Mouse (Mus musculus) liver, adult (tissue): ENCODE measurements at regions not wholly inside any gene's neighbourhood (a gene's known extent, or its start where the extent isn't known, plus 50 kb on each side); places are given as distances from the start of the nearest gene placed in this dataset.

Experiments
- GATA4 ChIP-seq: IDR thresholded peaks from 2 replicates; pipeline ENCODE4 v1.6.1; 2014; ENCODE audit warnings: mild to moderate bottlenecking, low read length; ENCODE audit not compliant: insufficient replicate concordance

DNA sequence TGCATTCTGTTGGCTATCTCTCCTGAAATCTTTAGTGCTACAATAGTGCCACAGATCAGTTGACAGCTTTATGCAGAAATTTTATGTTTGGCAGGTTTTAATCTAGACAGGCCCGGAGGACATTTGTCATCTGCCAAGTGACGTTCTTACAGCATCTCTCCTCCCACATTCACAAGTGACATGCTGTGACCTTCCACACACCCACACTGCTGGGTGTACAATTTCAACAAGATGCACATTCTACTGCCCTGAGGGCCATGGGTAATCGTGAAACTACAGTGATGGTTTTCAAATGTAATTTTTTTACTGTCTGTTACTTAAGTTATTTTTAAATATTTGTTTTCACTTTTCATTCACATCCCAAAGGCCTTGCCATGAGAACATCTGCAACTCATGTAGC is 639.2 kb upstream of the Gm11114 start:
- TF ChIP-seq GATA4, result no peak

DNA sequence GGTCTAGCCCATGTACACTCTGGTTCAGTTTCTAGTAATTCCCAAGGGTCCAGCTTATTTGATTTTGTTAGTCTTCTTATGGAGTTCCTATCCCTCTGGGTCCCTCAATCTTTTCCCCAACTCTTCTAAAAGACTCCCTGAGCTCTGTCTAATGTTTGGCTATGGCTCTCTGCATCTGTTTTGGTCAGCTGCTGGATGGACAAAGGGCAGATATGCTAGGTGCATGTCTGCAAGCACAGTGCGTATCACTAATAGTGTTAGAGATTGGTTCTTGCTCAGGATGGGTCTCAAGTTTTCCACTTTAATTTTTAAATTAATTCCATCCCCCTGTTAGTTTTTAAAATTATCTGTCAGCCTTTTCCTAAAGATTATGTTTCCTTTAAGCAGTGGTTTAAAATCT is 634.2 kb upstream of the Gm11114 start:
- no peak for TF ChIP-seq GATA4

DNA sequence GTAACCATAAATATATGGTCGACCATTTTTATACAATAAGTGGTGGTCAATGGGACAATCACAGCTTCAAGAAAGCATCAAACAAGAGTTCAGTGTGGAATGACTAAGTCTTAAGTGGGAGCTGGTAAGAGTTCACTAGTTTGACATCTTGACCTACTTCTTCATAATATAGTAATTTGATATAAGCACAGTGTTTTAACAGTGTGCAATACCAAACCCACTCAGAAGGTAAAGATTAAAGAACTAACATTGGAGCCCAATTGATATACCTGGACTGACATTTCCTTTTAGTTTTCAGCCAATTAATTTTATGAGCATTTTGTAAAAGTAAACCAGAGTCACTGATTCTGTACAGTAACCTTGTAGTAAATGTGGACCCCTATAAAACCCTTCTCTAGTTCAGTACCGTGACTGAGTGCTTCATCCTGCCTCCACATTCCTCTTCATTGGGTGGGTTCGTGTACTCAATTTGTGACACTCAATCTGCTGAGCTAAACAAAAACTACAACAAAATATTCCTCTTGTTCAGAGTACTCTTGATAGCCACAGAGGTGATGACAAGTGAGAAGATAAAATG is 593.9 kb upstream of the Gm11114 start:
- TF ChIP-seq GATA4, result no peak

DNA sequence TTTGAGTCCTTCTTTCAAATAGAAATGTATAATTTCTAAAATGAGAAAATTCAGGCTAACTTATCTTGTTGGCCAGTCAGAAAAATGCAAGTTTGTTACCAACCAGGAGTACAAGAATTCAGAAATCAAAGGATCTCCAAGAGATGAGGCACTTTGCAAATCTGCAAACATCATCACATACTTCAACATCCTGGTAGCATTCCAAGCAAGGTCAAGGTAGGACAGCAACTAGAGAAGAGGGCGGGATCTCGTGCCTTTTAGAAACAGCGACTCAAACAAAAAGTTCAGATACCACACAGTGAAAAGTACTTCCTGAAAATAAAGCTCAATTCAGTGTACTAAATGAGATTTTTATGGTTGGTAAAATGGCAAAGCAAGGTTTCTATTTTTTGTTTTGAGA is 593.2 kb upstream of the Gm11114 start:
- no peak for TF ChIP-seq GATA4

DNA sequence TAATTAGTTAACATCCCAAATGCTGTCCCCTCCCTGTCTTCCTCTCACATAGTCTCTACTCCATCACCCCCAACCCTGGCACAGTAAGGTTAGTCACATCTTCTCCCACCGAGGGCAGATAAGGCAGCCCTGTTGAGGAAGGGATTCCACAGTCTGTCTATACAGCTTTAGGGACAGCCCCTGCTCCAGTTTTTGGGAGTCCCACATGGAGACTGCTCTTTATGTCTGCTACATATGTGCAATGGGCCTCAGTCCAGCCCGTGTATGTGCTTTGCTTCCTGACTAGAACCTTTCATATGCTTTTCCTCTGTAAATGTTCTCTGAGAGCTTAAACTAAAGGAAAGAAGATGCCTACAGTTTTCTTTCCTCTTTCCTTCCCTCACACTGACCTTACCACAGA is 592.1 kb upstream of the Gm11114 start:
- TF ChIP-seq GATA4, result no peak

DNA sequence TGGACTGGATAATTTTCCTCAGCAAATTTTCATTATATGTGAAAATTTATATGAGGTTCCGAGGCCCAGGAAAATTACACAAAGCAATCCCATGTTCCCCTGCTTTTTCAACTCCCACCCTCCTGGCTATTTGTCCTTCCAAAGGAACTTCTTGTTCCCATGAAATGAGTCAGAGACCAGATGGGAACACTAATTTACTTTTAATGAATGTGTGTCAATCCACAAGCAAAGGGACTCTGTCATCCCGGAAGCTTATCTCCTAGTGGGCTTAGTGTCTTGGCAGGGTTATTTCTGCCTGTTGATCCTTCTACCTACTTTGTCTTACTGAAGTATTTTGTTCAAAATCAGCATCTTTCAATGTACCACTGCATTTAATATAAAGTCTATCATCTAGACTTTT is 573.3 kb upstream of the Gm11114 start:
- no peak for TF ChIP-seq GATA4

DNA sequence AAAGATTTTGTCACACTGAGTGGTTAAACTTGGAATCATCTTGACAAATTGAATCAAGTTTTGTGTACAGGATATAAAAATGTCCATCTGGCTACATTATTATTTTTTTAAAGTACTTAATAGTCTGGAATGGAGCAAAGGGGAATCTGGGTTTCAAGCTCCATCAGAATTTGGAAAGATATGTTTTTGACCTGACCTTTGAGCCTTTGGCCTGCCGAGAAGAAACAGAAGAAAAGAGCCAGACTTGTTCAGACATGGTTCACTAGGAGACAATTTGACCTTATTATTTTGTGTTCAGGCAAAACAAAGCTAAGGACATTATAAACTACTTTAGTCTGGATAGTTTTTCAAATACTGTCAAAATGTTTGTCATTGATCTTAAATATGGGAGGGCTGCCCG is 572.2 kb upstream of the Gm11114 start:
- TF ChIP-seq GATA4, result no peak

DNA sequence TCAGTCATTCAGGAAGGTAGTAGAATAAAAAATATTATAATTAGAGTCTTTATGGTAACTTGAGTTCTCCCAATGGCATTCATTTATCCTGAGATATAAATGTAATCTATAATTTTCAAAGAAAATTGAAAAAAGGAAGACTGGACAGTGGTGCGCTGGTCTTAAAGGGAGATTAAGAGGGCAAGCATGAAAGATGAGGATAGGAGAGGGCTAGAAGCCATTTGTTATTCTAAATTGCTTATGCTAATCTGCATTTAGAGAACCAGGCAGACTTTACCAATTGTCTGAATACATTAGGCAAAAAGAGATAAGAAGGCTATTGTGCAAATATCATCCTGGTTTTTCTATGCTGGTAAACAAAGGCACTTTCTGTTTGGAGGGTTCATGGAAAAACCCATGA is 558.2 kb upstream of the Gm11114 start:
- no peak for TF ChIP-seq GATA4

DNA sequence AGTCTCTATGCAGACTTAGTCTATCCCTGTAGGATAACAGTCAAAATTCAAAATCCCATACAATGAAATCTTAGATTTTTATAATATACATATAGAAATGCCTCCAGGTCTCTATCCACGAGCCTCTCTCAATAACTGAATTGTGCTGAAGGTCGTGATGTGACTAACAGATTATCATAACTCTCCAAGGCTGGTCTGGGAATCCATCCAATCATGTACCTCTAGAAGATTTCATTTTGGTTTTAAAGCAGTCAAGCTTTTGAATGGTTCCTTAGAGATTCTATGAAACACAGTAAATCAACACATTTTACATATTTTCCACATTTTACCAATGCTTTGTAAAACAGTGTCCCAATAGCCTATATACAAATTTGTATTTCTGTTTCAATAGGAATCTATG is 557.7 kb upstream of the Gm11114 start:
- TF ChIP-seq GATA4, result no peak

DNA sequence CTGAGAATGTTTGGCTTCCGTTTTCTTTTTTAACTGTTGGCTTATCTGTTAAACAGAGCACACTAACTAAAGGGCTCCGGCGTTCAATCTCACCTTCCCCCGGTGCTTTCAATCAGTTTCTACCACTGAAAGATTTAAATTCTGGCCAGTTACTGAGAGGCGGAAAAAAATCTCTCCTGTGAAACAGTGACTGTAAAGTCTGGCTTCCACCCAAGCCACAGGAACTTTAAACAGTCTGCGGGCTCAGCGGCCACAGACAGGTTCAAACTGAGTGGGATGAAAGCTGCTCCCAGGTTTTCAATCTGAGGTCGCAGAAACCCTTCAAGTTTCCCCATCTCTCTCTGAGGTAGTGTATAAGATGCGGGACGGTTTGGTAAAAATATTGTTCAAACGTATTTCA is 538.2 kb upstream of the Gm11114 start:
- TF ChIP-seq GATA4, result no peak

DNA sequence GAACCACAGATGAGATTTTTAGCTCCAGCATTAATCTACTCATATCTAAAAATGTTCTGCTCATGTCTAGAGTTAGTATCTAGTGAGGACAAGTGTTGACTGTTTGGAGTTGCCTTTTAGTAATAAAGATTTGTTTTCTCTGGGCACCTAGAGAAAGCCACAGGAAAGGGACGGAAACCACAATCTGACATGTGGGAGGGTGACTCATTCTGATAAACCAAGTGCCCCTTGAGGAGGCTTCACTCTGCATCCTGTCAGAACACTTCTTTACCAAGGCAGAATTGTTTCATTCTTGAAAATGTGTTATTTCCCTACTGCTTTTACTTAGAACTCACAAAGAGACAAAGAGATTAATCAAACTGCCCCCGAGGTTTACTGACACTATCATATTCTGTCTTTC is 537.4 kb upstream of the Gm11114 start:
- no peak for TF ChIP-seq GATA4

DNA sequence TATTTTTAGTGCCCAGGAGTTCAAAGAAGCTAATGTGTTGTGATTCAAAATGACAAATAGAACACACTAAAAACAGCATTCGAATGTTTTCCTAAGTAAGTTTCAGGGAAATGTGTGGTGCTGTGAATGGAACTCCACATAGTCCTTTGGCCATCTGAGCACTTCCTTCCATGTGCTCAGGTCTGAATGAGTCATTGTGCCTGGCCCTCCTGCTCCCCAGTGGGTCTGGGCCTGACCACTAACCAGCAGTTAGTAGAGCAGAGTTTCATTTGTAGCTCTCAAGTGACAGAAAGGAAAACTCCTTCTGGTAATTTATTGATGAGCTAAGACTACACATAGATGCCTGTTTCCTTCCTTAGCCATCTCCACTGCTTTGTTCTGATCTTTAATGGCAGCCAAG is 533.4 kb upstream of the Gm11114 start:
- TF ChIP-seq GATA4, result no peak

DNA sequence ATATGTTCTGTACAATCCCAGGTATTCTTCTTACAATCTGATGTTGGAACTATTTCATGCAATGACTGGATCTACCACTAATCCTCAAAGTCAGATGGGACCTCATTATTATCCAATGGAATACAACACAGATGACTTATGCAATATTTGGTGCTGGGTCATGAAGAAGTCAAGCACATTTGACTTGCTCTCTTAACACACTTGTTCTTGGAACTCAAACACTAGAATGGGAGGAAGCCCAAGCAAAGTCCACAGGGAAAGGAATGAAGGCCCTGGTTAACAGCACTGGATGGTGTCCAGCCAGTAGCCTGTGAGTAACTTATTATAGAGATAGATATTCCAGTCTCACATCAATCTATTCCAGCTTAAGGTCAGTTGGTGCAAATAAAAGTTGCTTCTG is 486.8 kb upstream of the Gm11114 start:
- TF ChIP-seq GATA4, result no peak

DNA sequence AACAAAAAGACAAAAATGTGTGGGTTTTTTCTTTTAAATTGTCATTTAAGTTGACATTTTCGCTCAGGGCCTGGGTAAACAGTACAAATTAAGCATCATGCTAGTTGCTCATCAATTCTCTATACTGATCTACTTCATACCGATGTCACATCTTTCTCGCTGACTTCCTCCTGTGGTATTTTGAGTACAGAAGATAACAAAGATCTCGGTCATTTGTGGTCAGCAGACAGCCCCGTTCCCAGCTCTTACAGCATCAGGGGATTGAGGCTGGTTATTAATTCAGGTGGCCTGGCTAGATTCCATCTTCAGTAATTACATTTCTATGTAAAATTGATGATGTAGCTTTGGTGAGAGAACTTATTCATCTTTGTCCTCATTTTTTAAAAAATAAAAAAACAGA is 483.6 kb upstream of the Gm11114 start:
- no peak for TF ChIP-seq GATA4

DNA sequence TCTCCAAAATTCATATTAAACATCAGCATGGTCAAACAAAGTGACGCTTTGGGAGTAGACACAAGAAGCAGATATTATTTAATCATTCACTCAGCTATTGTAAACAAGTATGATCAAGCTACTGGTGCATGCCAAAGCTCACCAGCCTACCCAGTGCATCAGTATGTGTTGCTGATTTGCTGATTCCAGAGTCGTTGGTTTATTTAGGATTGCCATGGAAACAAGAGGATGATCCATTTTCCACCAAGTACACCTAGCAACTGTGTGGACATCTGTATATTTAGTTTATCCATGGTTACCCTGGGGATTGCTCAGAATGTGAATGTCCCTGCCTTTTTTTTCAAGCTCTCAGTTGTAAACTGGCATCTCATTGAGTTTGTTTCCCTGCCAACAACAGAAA is 481.9 kb upstream of the Gm11114 start:
- TF ChIP-seq GATA4, result no peak

DNA sequence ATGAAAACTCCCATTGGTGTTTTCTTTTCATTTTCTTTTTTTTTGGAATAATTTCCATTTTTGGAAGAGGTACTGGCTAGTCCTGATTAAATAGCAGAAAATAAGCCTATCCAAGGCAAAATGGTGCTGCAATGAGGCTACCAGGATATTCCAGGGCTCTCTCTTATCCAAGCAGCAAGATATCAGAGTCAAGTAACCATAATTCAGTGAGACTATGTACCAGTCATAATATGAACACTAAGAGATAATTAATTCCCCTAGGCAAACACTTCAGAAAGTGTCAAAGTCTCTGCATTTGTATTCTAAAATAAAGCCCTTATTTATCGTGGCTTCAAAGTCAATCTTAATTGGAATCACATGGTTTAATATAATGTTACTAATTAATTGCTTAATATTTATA is 475.1 kb upstream of the Gm11114 start:
- no peak for TF ChIP-seq GATA4

DNA sequence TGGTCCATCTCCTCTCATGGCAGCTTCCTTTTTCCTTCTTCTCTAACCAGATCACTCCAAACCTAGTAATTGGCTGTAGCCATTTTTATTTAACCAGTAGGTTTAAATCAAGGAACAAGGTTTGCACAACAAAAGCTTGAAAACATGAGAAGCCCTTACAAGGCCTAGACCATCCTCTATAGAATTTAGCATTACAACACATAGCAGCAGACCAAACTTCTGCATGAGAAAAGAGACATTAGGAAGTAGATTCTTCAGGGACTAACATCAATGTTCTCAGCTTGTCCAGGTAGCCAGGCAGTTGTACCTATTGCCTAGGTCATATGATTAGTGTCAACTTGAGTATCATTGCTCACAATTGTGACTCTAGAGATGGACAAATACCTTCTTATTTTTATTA is 468.6 kb upstream of the Gm11114 start:
- TF ChIP-seq GATA4, result no peak

DNA sequence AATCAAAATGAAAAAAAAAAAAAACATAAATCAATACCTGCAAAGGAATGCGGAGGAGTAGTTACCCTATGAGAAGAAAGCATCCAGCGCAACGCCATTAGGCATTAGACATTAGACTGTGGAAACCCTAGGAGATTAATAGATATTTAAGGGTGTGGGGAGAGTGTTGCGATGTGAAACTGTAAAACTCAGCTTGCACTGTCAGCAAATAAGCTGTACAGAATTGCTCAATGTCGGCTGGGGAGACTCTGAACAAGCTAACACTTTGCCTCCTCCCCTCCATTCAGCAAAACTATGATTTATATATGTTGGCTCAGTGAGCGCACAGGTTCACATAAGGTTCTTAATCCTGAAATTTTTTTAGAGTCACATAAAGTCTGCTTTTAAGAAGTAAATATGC is 451.0 kb upstream of the Gm11114 start:
- TF ChIP-seq GATA4, result no peak

DNA sequence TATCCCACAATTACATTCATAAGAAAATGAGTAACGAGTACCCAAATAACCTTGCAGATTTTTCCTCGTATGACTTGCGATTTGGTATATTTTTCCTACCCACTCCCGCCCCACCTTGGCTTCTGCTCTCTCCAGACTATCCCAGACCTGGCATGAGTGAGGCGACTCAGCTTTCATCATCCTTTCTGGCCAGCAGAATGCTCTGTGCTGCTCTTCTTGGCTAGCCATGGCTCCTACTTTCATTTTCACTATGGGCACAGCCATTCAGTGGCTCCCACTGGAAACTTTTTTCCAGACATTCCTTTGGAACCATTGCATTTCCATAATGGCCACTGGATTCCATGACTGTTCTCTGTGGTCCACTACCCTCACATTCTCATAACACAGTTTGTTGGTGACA is 449.1 kb upstream of the Gm11114 start:
- TF ChIP-seq GATA4, result no peak

DNA sequence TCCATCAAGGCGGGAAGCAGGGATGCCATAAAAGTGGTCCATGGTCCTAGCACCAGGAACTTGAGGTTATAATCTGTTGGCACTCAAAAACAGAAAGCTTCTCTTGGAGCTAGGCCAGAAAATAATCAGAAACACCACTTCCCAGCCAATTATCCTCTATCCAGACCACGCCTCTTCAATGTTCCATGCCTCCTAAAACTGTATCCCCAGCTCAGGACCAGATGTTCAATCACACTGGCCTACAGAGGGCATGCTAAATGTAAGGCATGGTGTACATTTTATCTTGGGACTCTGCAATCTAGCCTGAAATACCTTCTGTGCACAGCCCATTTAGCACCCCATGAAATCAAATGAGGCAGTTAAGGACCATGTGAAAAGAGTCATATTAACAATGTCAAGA is 418.4 kb upstream of the Gm11114 start:
- no peak for TF ChIP-seq GATA4
